Mouse (Mus musculus) heart, postnatal 0 days (tissue): ENCODE measurements around the gene Zbtb8b. TPM values are rescaled to one million over a fixed set of nuclear protein-coding genes. Genes with fewer than 3 reads are reported as not detected.
A peak's percentile ranks its signal among the peaks of the same experiment; 100 is the strongest.
"Not testable (repeated sequence)": the region's sequence is repeated elsewhere in the genome, so short reads cannot be mapped to it uniquely, and the experiment has no call there.

Source experiments
- ATAC-seq: fragments of 200-750 bp; cut with Nextera tagmentation; 2 replicates; pipeline ENCODE4 v1.8.0; 2017; ENCODE audit warnings: low read depth, moderate number of reproducible peaks, moderate library complexity; ENCODE audit not compliant: insufficient read depth
- DNase-seq: peaks from one replicate; pipeline ENCODE4 v3.0.0-alpha.2; 2016; ENCODE audit warnings: low spot score
- H3K27ac ChIP-seq: fragments of 300-500 bp; sonication (generic); 2 replicates; pipeline ENCODE4 v1.5.1; 2014; ENCODE audit warnings: low read depth, mild to moderate bottlenecking
- H3K27me3 ChIP-seq: fragments of 300-500 bp; sonication (generic); 2 replicates; pipeline ENCODE4 v1.6.1; 2014; ENCODE audit warnings: low read length, mixed read lengths; ENCODE audit not compliant: control insufficient read depth, insufficient read depth
- H3K36me3 ChIP-seq: fragments of 300-500 bp; sonication (generic); replicated peaks from 2 replicates; pipeline ENCODE4 v1.6.1; 2014; ENCODE audit warnings: low read length, mixed read lengths; ENCODE audit not compliant: control insufficient read depth, insufficient read depth
- H3K4me1 ChIP-seq: fragments of 300-500 bp; sonication (generic); 2 replicates; pipeline ENCODE4 v1.6.1; 2014; ENCODE audit warnings: antibody characterized with exemption; ENCODE audit not compliant: control insufficient read depth, insufficient read depth
- H3K4me2 ChIP-seq: fragments of 300-500 bp; sonication (generic); 2 replicates; pipeline ENCODE4 v1.6.1; 2014; ENCODE audit warnings: low read depth, mild to moderate bottlenecking, low read length, moderate library complexity
- H3K4me3 ChIP-seq: fragments of 300-500 bp; sonication (generic); 2 replicates; pipeline ENCODE4 v1.5.1; 2014; ENCODE audit warnings: low read depth, low read length
- H3K9ac ChIP-seq: fragments of 300-500 bp; sonication (generic); replicated peaks from 2 replicates; pipeline ENCODE4 v1.6.1; 2014; ENCODE audit warnings: low read depth, low read length, mixed read lengths
- H3K9me3 ChIP-seq: fragments of 300-500 bp; sonication (generic); replicated peaks from 2 replicates; pipeline ENCODE4 v1.6.1; 2016; ENCODE audit warnings: low read length; ENCODE audit not compliant: control insufficient read depth
- CTCF ChIP-seq: IDR thresholded peaks from 2 replicates; pipeline ENCODE4 v1.5.1; 2016; ENCODE audit warnings: antibody characterized with exemption, control low read depth, low read depth
- EP300 ChIP-seq: IDR thresholded peaks from 2 replicates; pipeline ENCODE4 v1.6.1; 2016; ENCODE audit warnings: antibody characterized with exemption, low read depth
- WGBS: fragments of 180-500 bp; shearing (Covaris S2); extraction: QIAGEN DNeasy Blood & Tissue Kit; methylation state at CpG from one replicate; pipeline ENCODE4 v1.1.7; 2014; 5-methylcytosine and 5-hydroxymethylcytosine counted together
- polyA plus RNA-seq: library from polyadenylated mRNA; unstranded; fragments of >200 nt; fragmentation: Nextera tagmentation; extraction: Ambion mirVana; gene quantifications from 2 replicates; pipeline ENCODE4 v1.2.1, GENCODE M21; 2015
- total RNA-seq: library from RNA; depleted of rRNA; stranded (reverse); fragments of >200 nt; gene quantifications from 2 replicates; pipeline ENCODE4 v1.2.3, GENCODE M21; 2014; ENCODE audit warnings: low replicate concordance

Zbtb8b gene
- total and polyA plus RNA-seq, 2 experiments from 2014 or later = 1.6 to 1.9 TPM

DNA sequence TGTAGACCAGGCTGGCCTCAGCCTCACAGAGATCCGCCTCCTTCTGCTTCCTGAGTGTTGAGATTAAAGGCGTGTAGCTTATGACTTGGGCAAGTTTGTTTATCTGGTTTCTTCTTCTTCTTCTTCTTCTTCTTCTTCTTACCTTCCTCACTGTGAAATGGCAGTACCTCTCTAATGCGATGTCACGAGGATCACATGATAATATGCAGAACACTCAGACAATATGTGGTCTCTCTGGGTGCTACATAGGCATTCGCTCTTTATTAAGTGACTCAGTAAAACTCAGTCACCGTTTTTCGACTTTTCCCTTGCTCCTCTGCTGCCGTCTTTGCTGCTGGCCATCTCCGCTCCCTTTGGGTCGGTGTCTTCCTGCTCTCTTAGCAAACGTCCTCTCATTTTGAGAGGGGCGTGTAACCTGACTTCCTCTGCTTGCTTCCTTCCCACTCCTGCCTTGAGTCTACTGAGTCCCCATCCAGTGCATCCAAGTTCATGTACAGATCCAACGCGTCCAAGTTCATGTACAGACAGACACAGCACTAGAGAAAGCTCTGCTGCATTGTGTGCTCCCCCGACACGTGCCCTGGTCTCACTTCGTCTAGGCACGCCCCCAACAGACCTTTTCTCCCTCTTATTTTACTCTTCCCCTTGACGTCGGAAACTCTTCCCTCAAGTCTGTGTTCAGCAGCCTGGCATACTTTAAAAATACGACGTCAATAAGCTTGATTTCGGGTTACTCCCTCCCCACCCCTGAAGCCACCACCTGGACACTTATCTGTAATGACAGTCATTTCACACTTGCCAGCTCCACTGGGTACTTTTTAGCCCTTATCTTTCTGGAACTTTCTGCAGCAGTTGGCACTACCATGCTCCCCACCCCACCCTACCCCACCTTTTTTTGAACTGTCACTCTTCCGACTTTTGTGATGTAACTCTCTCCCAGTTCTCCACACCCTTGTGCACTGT lies 22.7 kb upstream of the Zbtb8b start:
- TF ChIP-seq CTCF (no peak), EP300 (no peak)
- DNase-seq (no peak), ATAC-seq (no peak)
- WGBS = 76% methylated on average over 24 of the region's 24 CpGs
- H3K9ac ChIP-seq = no peak overlapping the region
- H3K4me2 ChIP-seq = no peak overlapping the region
- H3K4me3 ChIP-seq = no peak overlapping the region
- peaks cover 10% of the 10 kb centered on the region for H3K4me1 ChIP-seq
- H3K36me3 ChIP-seq = peaks cover 46% of the 10 kb centered on the region
- no peaks in the 10 kb centered on the region for H3K27me3 ChIP-seq
- no peaks in the 10 kb centered on the region for H3K9me3 ChIP-seq
- H3K27ac ChIP-seq = no peak overlapping the region

DNA sequence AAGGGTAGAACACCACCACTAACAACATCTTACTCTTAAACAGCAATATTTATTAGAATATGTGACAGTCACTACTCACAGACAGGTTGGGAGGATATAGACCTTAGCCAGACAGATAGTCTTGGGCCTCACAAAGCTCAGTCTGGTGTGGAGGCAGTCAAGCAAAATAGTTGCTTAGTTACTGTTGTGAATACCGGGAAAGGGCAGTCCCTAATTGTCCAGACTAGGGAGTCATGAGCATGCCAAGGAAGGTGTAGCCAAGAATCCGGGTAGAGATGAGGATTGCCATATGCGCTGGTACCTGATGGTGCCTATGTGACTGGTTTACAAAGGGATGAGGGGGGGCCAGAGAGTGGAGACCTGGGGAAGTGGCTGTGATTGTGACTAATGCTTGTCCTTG lies 21.5 kb upstream of the Zbtb8b start:
- Histone ChIP-seq H3K9me3 (no peaks in the 10 kb centered on the region), H3K4me3 (peak overlapping the region; percentile 89), H3K27ac (peak overlapping the region; percentile 85), H3K27me3 (no peaks in the 10 kb centered on the region), H3K36me3 (peaks cover 33% of the 10 kb centered on the region), H3K4me2 (peak overlapping the region; percentile 96), H3K9ac (peak overlapping the region; percentile 76), H3K4me1 (peaks cover 10% of the 10 kb centered on the region)
- ATAC-seq (no peak), DNase-seq (no peak)
- 42% methylated on average over 3 of the region's 3 CpGs for WGBS
- TF ChIP-seq CTCF (no peak), EP300 (no peak)

DNA sequence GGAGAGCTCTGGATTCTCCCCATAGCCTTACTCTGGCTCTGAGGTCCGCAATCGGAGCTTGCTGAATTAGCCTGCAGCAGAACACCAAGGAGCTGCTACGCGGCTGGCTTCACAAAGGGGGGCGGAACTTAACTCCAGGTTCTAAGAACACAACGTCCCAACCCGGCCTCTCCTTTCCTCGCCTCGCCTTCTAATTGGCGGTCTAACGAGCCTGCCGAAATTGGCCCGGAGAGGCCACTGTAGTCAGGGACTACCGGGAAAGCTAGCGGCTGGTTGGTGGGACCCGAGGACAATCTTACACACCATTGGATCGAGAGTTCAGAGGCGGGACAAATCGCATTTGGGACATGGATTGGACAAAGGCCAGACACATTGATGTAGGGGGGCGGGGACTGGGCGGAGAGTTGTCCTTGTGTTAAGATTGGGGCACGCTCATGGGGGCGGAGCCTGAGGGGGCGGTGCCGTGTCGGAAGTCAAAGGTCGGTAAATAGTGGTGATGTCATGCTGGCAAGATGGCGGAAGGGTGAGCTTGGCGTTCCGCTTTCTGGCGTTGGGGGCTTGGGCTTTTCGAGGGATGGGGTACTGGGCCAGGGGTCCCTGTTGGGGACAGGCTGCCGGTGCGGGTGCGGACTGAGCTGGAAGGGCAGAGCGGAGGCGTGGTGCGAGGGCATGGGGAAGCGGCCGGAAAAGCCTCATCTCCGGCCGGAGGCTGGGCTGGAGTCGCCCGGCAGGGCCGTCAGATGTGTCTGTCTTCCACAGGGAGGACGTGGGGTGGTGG lies 20.7 kb upstream of the Zbtb8b start, which contains the start of gene Bsdc1:
Bsdc1 (plus strand) TSS at position 399 of the 778 bp plus-strand sequence.
- peak within 1 kb of the TSS; percentile 85 for H3K27ac ChIP-seq
- H3K4me2 ChIP-seq = peak within 1 kb of the TSS; percentile 96
- H3K27me3 ChIP-seq = no peaks in the 10 kb centered on the region
- H3K9me3 ChIP-seq = no peaks in the 10 kb centered on the region
- H3K9ac ChIP-seq = peak within 1 kb of the TSS; percentile 76
- peak; percentile 100 for DNase-seq
- peaks cover 10% of the 10 kb centered on the region for H3K4me1 ChIP-seq
- TF ChIP-seq EP300 = peak; percentile 87; the same call in 1 of the 2 replicates
- TF ChIP-seq CTCF = 0 out of 2 replicates have a peak, but pooled peaks have one; percentile 3
- peak within 1 kb of the TSS; percentile 89 for H3K4me3 ChIP-seq
- ATAC-seq = peak; percentile 98
- H3K36me3 ChIP-seq = peaks cover 26% of the 10 kb centered on the region
- WGBS = under 1% methylated on average over 46 of the region's 46 CpGs

DNA sequence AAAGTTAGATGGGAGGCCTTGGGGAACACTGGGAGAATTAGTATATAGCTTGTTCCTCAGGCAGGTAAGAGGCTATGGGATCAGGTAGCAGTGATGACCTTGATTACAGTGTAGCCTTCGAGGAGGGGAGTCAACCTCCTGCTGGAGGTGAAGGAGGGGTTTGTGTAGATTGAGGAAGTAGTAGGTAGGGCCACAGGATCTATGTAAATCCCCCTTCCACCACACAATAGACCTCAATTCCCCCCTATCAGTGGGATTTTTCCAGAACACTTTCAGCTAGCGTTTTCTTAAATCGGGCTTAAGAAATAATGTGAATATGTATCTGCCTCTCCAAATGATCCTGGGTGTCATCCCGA lies 20.2 kb upstream of the Zbtb8b start:
- no peak for ATAC-seq
- 2% methylated on average over 4 of the region's 4 CpGs for WGBS
- no peaks in the 10 kb centered on the region for H3K9me3 ChIP-seq
- H3K27ac ChIP-seq = peak overlapping the region; percentile 85
- TF ChIP-seq CTCF = no peak
- no peak for TF ChIP-seq EP300
- H3K4me3 ChIP-seq = peak overlapping the region; percentile 45
- H3K9ac ChIP-seq = peak overlapping the region; percentile 60
- H3K36me3 ChIP-seq = peaks cover 20% of the 10 kb centered on the region
- H3K27me3 ChIP-seq = no peaks in the 10 kb centered on the region
- peak overlapping the region; percentile 71 for H3K4me2 ChIP-seq
- no peak for DNase-seq
- H3K4me1 ChIP-seq = peaks cover 10% of the 10 kb centered on the region

DNA sequence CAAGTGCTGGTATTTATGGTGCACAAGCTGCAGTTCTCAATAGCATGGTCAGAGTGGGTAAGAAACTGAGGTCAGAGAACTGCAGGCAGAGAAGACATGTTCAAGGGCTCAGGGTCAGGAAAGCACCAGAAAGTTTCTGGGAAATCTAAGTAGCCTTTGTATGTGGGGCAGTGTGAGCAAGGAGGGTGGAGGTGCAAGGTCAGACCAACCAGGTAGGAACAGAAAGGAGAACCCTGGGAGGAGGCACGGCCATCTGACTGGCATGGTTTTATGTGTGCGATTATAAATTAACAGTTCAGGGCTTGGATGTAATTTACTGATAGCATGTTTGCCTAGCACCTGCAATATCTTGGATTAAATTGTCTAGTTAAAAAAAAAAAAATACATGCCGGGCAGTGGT lies 19.1 kb upstream of the Zbtb8b start:
- Histone ChIP-seq H3K9me3 (no peaks in the 10 kb centered on the region), H3K4me3 (no peak overlapping the region), H3K27me3 (no peaks in the 10 kb centered on the region), H3K4me1 (peaks cover 10% of the 10 kb centered on the region), H3K36me3 (0 out of 2 replicates have a peak, but pooled peaks cover 9% of the 10 kb centered on the region), H3K9ac (no peak overlapping the region), H3K27ac (no peak overlapping the region), H3K4me2 (no peak overlapping the region)
- ATAC-seq (no peak), DNase-seq (no peak)
- TF ChIP-seq CTCF (no peak), EP300 (no peak)
- 89% methylated on average over 3 of the region's 3 CpGs for WGBS

DNA sequence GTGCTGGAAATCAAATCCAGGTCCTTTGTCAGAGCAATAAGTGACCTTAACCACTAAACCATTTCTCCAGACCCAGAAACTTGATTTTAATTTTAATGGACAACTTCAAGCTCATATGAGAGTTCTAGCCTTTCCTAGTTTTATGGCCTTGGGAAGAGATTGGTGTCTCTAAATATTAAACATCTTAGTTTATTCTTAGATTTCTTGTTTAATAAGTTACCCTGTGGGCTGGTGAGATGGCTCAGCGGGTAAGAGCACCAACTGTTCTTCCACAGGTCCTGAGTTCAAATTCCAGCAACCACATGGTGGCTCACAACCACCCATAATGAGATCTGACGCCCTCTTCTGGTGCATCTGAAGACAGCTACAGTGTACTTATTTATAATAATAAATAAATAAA lies 16.7 kb upstream of the Zbtb8b start:
- not testable (repeated sequence) for H3K4me2 ChIP-seq, H3K4me1 ChIP-seq, H3K27ac ChIP-seq, H3K36me3 ChIP-seq, H3K9me3 ChIP-seq, ATAC-seq, H3K4me3 ChIP-seq, H3K27me3 ChIP-seq, H3K9ac ChIP-seq, DNase-seq
- 51% methylated on average over 2 of the region's 2 CpGs for WGBS
